Mouse (Mus musculus): ENCODE measurements around the gene Dgkh. TPM values are rescaled to one million over a fixed set of nuclear protein-coding genes. Genes with fewer than 3 reads are reported as not detected.

The Dgkh gene
- polyA plus RNA-seq, 1 experiment from 2014 or later: 1.8 TPM

DNA sequence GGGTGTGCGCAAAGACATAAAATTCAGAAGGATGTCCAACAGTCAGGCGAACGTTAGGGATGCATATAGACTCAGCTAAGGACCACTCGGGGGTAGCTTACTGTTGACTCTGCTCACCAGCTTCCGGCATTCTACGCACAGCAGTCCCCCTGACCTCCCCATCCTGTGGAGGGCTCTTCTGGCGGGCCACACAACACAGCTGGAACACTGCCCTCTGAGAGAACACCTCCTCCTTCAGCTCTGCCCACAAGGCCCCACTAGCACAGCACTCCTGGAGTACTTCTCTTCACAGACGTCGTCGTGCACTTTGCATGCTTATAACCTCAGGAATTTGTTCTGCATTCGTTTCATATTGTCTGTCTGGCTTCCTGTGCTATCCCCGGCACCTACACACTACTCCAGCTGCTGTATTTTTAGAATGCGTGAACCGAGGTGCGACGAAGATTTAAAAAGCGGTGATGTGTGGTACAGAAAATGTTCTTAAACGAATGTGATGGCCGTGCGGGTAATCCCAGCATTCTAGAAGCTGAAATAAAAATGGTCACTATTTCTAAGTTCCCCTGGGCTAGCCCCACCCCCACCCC, 19.9 kb downstream of the Dgkh start:
- WGBS: 59% methylated on average over 20 of the region's 20 CpGs

GRCm38 (mm10) chr14:78710647-78711046, 21.9 kb downstream of the Dgkh start:
- no peak overlapping the region for H3K4me2 ChIP-seq (replicated peaks)
- 84% methylated on average over 4 of the region's 4 CpGs for WGBS
- no peaks in the 10 kb centered on the region for H3K36me3 ChIP-seq
- H3K27ac ChIP-seq (replicated peaks): no peak overlapping the region
- no peaks in the 10 kb centered on the region for H3K27me3 ChIP-seq
- no peaks in the 10 kb centered on the region for H3K9me3 ChIP-seq
- no peak overlapping the region for H3K9ac ChIP-seq (replicated peaks)
- H3K4me3 ChIP-seq: no peak overlapping the region
- H3K4me1 ChIP-seq: peaks cover under 1% of the 10 kb centered on the region; the same call in 1 of the 2 replicates
- ATAC-seq (ENCODE audit: low FRiP score, low read depth): no peak

More for the DNA sequence above, 19.9 kb downstream of the Dgkh start:
- Histone ChIP-seq H3K4me3 (no peak overlapping the region), H3K36me3 (no peaks in the 10 kb centered on the region), H3K4me2 (replicated peaks) (no peak overlapping the region), H3K27me3 (no peaks in the 10 kb centered on the region), H3K9me3 (no peaks in the 10 kb centered on the region), H3K4me1 (no peaks in the 10 kb centered on the region), H3K27ac (replicated peaks) (no peak overlapping the region), H3K9ac (replicated peaks) (no peak overlapping the region)
- ATAC-seq (ENCODE audit: low FRiP score, low read depth): no peak

DNA sequence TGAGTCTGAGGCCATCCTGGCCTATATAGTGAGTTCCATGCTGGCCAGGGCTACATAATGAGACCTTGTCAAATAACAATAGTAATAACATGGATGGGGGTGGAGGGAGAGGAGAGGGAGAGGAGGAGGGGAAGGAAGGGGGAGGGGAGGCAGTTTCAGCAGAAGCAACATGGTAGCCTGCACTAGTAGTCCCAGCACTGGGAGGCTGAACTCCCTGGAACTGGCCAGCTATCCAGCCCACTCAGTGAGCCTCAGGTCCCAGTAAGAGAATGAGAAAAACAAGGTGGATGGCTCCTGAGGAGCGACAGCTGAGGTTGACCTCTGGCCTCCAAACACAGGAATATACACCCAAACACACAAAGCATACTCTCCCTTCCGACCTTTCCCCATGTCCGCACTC, 27.0 kb downstream of the Dgkh start:
- ATAC-seq (ENCODE audit: low FRiP score, low read depth): no peak; the same call in 1 of the 2 replicates
- H3K4me2 ChIP-seq (replicated peaks): no peak overlapping the region
- no peak overlapping the region for H3K27ac ChIP-seq (replicated peaks)
- peaks cover 4% of the 10 kb centered on the region; the same call in 1 of the 2 replicates for H3K4me1 ChIP-seq
- no peaks in the 10 kb centered on the region for H3K9me3 ChIP-seq
- no peak overlapping the region for H3K9ac ChIP-seq (replicated peaks)
- no peaks in the 10 kb centered on the region for H3K27me3 ChIP-seq
- H3K4me3 ChIP-seq: no peak overlapping the region
- 85% methylated on average over 3 of the region's 3 CpGs for WGBS
- H3K36me3 ChIP-seq: no peaks in the 10 kb centered on the region

DNA sequence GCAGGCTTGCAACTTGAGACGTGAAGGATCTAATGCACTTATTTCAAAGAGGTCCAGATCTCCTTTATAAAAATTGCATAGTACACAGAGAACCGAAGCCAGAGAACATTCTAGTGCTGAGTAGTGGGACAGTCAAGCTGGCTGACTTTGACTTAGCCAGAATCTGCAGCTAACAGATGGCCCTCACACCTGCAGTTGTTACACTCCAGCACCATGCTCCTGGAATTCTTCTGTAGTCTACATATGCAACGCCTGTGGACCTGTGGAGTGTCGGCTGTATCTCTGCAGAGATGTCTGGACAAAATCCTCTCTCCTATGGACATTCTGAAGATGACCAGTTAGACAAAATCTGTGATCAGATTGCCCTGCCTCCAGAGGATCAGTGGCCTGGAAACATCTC, 28.6 kb downstream of the Dgkh start:
- ATAC-seq (ENCODE audit: low FRiP score, low read depth): no peak
- H3K9ac ChIP-seq (replicated peaks): no peak overlapping the region
- WGBS: 95% methylated on average over 4 of the region's 4 CpGs
- no peak overlapping the region for H3K4me3 ChIP-seq
- H3K36me3 ChIP-seq: no peaks in the 10 kb centered on the region
- H3K27me3 ChIP-seq: no peaks in the 10 kb centered on the region
- H3K4me2 ChIP-seq (replicated peaks): no peak overlapping the region
- no peak overlapping the region for H3K27ac ChIP-seq (replicated peaks)
- H3K4me1 ChIP-seq: peaks cover 4% of the 10 kb centered on the region; the same call in 1 of the 2 replicates
- no peaks in the 10 kb centered on the region for H3K9me3 ChIP-seq

DNA sequence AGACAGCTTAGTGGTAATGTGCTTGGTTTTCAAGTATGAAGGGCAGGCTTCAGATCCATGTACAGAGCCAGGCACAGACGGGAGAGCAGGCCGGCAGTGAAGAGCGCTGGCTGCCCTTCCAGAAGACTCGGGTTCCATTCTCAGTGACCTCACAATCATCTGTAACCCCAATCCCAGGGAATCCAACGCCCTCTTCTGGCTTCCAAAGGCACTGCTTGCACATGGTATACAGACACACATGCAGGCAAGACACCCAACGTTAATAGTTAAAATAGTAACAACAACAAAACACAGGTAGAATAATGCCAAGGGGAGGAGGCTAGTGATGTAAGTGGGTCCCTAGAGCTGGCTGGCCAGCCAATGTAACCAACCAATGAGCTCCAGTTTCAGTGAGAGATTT, 29.2 kb downstream of the Dgkh start:
- H3K36me3 ChIP-seq: no peaks in the 10 kb centered on the region
- H3K27me3 ChIP-seq: no peaks in the 10 kb centered on the region
- no peak overlapping the region for H3K4me3 ChIP-seq
- no peak overlapping the region for H3K4me2 ChIP-seq (replicated peaks)
- WGBS: 83% methylated on average over 6 of the region's 6 CpGs
- no peaks in the 10 kb centered on the region for H3K9me3 ChIP-seq
- H3K4me1 ChIP-seq: peaks cover 4% of the 10 kb centered on the region; the same call in 1 of the 2 replicates
- H3K9ac ChIP-seq (replicated peaks): no peak overlapping the region
- no peak for ATAC-seq (ENCODE audit: low FRiP score, low read depth)
- H3K27ac ChIP-seq (replicated peaks): no peak overlapping the region

DNA sequence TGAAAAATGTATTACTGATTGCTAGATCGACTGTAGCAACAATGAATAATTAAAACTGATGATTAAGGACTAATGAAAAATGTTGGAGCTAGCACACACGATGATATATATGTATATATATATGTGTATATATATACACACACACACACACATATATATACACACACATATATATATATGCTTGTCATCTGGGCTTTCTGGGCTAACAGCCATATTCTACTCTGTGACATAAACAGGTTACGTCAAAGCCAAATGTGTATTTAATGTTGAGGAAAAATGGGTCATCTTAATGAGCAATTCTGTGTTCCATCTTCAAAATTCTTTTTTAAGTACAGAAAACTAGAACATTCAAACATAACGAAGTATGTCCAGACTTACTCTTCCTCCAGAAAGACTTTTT, 30.5 kb downstream of the Dgkh start:
- Histone ChIP-seq H3K4me3 (no peak overlapping the region), H3K27me3 (no peaks in the 10 kb centered on the region), H3K9me3 (no peaks in the 10 kb centered on the region), H3K36me3 (no peaks in the 10 kb centered on the region), H3K4me2 (replicated peaks) (no peak overlapping the region), H3K4me1 (peaks cover 4% of the 10 kb centered on the region; the same call in 1 of the 2 replicates), H3K9ac (replicated peaks) (no peak overlapping the region), H3K27ac (replicated peaks) (no peak overlapping the region)
- no peak for ATAC-seq (ENCODE audit: low FRiP score, low read depth)
- WGBS: 86% methylated on average over 4 of the region's 4 CpGs

DNA sequence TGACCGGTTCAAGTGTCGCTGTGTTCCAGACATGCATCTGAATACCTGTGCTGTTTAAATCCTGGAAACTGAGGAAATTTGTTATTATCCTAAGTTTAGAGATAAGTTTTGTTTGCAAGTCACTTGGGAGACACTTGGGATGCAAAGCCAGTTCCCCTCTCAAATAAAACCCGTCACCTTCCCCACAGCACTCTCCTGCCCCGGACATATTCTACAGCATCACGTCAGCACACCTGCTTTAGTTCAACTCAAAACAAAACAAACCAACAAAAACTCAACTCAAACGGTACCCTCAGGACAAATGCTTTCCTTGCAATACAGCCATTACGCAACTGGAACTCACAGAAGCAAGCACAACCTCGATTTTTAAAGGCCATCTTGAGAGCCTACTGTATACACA, 31.1 kb downstream of the Dgkh start:
- H3K4me3 ChIP-seq: no peak overlapping the region
- no peak overlapping the region for H3K4me2 ChIP-seq (replicated peaks)
- peaks cover 4% of the 10 kb centered on the region; the same call in 1 of the 2 replicates for H3K4me1 ChIP-seq
- no peaks in the 10 kb centered on the region for H3K36me3 ChIP-seq
- H3K9ac ChIP-seq (replicated peaks): no peak overlapping the region
- H3K27ac ChIP-seq (replicated peaks): no peak overlapping the region
- 84% methylated on average over 8 of the region's 8 CpGs for WGBS
- H3K9me3 ChIP-seq: no peaks in the 10 kb centered on the region
- no peaks in the 10 kb centered on the region for H3K27me3 ChIP-seq
- ATAC-seq (ENCODE audit: low FRiP score, low read depth): no peak

- H3K4me1 ChIP-seq: peaks cover 4% of the 10 kb centered on the region; the same call in 1 of the 2 replicates
- 91% methylated on average over 9 of the region's 9 CpGs for WGBS
- no peaks in the 10 kb centered on the region for H3K9me3 ChIP-seq
- no peaks in the 10 kb centered on the region for H3K36me3 ChIP-seq
- H3K4me3 ChIP-seq: no peak overlapping the region
- no peak overlapping the region for H3K4me2 ChIP-seq (replicated peaks)
- H3K27ac ChIP-seq (replicated peaks): no peak overlapping the region
- no peak for ATAC-seq (ENCODE audit: low FRiP score, low read depth)
- no peak overlapping the region for H3K9ac ChIP-seq (replicated peaks)
- no peaks in the 10 kb centered on the region for H3K27me3 ChIP-seq
These were observed 31.5 kb downstream of the Dgkh start for GRCm38 (mm10) chr14:78701087-78701486.

GRCm38 (mm10) chr14:78699634-78700033, 32.9 kb downstream of the Dgkh start:
- H3K27ac ChIP-seq (replicated peaks): no peak overlapping the region
- H3K36me3 ChIP-seq: no peaks in the 10 kb centered on the region
- WGBS: 84% methylated on average over 3 of the region's 3 CpGs
- H3K4me2 ChIP-seq (replicated peaks): no peak overlapping the region
- no peaks in the 10 kb centered on the region for H3K4me1 ChIP-seq
- no peaks in the 10 kb centered on the region for H3K27me3 ChIP-seq
- no peak overlapping the region for H3K4me3 ChIP-seq
- no peak for ATAC-seq (ENCODE audit: low FRiP score, low read depth)
- no peaks in the 10 kb centered on the region for H3K9me3 ChIP-seq
- H3K9ac ChIP-seq (replicated peaks): no peak overlapping the region

GRCm38 (mm10) chr14:78699196-78699595, 33.4 kb downstream of the Dgkh start:
- ATAC-seq (ENCODE audit: low FRiP score, low read depth): no peak
- Histone ChIP-seq H3K27ac (replicated peaks) (no peak overlapping the region), H3K4me3 (no peak overlapping the region), H3K4me2 (replicated peaks) (no peak overlapping the region), H3K27me3 (no peaks in the 10 kb centered on the region), H3K9me3 (no peaks in the 10 kb centered on the region), H3K9ac (replicated peaks) (no peak overlapping the region), H3K36me3 (no peaks in the 10 kb centered on the region), H3K4me1 (no peaks in the 10 kb centered on the region)
- 84% methylated on average over 5 of the region's 5 CpGs for WGBS

- no peaks in the 10 kb centered on the region for H3K36me3 ChIP-seq
- no peaks in the 10 kb centered on the region for H3K27me3 ChIP-seq
- no peak overlapping the region for H3K27ac ChIP-seq (replicated peaks)
- H3K4me1 ChIP-seq: no peaks in the 10 kb centered on the region
- WGBS: 87% methylated on average over 8 of the region's 8 CpGs
- no peak overlapping the region for H3K9ac ChIP-seq (replicated peaks)
- ATAC-seq (ENCODE audit: low FRiP score, low read depth): no peak
- no peaks in the 10 kb centered on the region for H3K9me3 ChIP-seq
- no peak overlapping the region for H3K4me2 ChIP-seq (replicated peaks)
- H3K4me3 ChIP-seq: no peak overlapping the region
These were observed 38.5 kb downstream of the Dgkh start for GRCm38 (mm10) chr14:78694121-78694520.

- no peaks in the 10 kb centered on the region for H3K4me1 ChIP-seq
- H3K4me2 ChIP-seq (replicated peaks): no peak overlapping the region
- no peaks in the 10 kb centered on the region for H3K36me3 ChIP-seq
- no peak overlapping the region for H3K9ac ChIP-seq (replicated peaks)
- WGBS: 79% methylated on average over 4 of the region's 4 CpGs
- ATAC-seq (ENCODE audit: low FRiP score, low read depth): no peak
- H3K9me3 ChIP-seq: no peaks in the 10 kb centered on the region
- no peak overlapping the region for H3K4me3 ChIP-seq
- H3K27ac ChIP-seq (replicated peaks): no peak overlapping the region
- no peaks in the 10 kb centered on the region for H3K27me3 ChIP-seq
These were observed 40.0 kb downstream of the Dgkh start for GRCm38 (mm10) chr14:78692602-78693001.

DNA sequence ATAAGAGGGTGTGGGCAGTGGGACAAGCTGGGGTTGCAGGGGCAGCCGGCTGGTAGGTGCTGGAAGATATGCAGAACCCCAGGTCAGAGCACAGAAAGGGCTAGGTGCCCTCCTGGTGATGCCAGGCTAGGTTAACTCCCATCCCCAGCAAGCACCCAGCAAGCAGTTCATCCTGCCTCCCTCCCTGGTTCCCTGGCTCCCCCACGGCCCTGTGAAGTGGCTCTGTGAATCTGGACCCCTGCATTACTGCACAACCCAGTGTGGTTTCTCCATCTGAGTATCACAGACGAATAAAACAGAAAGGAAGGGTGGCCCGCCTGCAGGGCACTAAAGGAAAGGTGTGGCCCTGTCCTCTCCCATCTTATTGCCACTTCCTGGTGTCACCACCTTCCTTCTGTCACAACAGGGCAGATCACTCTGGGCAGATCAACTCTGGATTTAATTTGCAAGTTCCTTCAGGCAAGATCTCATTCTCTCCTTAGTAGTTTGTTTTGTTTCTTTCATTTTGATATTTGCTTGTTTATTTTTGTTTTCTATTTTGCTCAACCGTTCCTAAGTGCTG, 40.6 kb downstream of the Dgkh start:
- 80% methylated on average over 5 of the region's 5 CpGs for WGBS
- ATAC-seq (ENCODE audit: low FRiP score, low read depth): no peak

More for the DNA sequence above, 40.6 kb downstream of the Dgkh start:
- Histone ChIP-seq H3K4me2 (replicated peaks) (no peak overlapping the region), H3K9ac (replicated peaks) (no peak overlapping the region), H3K27ac (replicated peaks) (no peak overlapping the region), H3K27me3 (no peaks in the 10 kb centered on the region), H3K9me3 (no peaks in the 10 kb centered on the region), H3K4me1 (no peaks in the 10 kb centered on the region), H3K4me3 (no peak overlapping the region), H3K36me3 (no peaks in the 10 kb centered on the region)
